Mouse (Mus musculus): ENCODE results near the gene Suclg1. TPM values are rescaled to one million over a fixed set of nuclear protein-coding genes. Genes with fewer than 3 reads are reported as not detected.

Gene Suclg1
- total and polyA plus RNA-seq, 3 experiments, result 114 to 169 (median 116) TPM

DNA sequence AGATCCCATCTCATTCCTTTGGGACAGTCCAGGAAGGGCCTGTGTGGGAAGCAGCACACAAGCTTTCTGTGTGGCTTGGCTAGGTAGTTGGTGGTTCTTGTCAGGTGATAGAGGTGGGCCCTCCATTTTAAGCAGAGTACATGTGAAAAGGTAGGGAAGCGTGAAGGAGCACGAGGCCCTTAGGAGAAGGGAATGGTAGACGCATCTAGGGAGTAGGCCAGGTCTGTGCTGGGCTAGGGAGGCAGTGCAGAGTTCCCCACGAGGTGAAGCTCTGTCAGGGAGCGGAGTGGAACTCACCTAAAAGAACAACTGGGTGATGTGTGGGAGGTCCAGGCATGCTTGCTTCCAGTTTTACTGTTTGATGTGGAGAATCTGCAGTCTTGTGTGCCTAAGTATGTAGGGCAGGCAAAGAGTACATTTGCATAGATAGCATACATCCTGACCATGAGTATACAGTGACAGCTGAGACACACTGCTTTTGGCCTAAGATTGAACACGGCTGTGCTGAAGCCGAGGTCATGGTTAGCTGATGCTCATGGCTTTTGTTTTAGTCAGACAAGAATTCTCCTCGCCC, 19.6 kb downstream of the Suclg1 start:
- dilution Hi-C loops (cut with MboI; ENCODE audit: extremely low pct_ligation_motif_present, extremely low pct_unique_long_range_greater_than_20kb, low sequenced_read_pairs) (no loop called here), in situ Hi-C loops (cut with MboI; ENCODE audit: low pct_ligation_motif_present, low pct_unique_long_range_greater_than_20kb, low sequenced_read_pairs) (no loop called here)
- Histone ChIP-seq H3K36me3 (replicated peaks in 1 of 2; ENCODE audit: control insufficient read depth in 1 of 2, insufficient read depth in 1 of 2, low read length in 1 of 2) (peaks cover 69 to 93% of the 10 kb centered on the region in 2 experiments), H3K9ac (ENCODE audit: insufficient read depth, low read depth) (no peak overlapping the region), H3K4me2 (ENCODE audit: insufficient read depth, low read depth, poor library complexity, severe bottlenecking) (no peak overlapping the region), H3K27ac (ENCODE audit: insufficient read depth, low read depth) (no peak overlapping the region), H3K9me3 (replicated peaks; ENCODE audit: low read length) (no peaks in the 10 kb centered on the region), H3K4me3 (replicated peaks in 1 of 3; ENCODE audit: low read depth in 2 of 3, low read length in 2 of 3, poor library complexity in 1 of 3) (no peak overlapping the region), H3K79me2 (replicated peaks; ENCODE audit: control insufficient read depth, extremely low read depth, insufficient read depth, poor library complexity, severe bottlenecking) (no peaks in the 10 kb centered on the region), H3K27me3 (replicated peaks) (no peaks in the 10 kb centered on the region), H3K4me1 (ENCODE audit: control insufficient read depth in 1 of 2, insufficient read depth in 2 of 2) (no peaks in the 10 kb centered on the region)
- TF ChIP-seq MYC (IDR thresholded peaks at IDR 0.05; ENCODE audit: low read depth, low read length) (no peak), CHD2 (IDR thresholded peaks at IDR 0.05; ENCODE audit: low read length) (no peak), JUN (IDR thresholded peaks at IDR 0.05; ENCODE audit: insufficient read depth, low read depth, low read length) (no peak), GABPA (IDR thresholded peaks at IDR 0.05; ENCODE audit: insufficient replicate concordance, low read depth, low read length) (no peak), RCOR1 (conservative IDR thresholded peaks at IDR 0.05; ENCODE audit: low read depth, low read length) (no peak), MEF2A (IDR thresholded peaks at IDR 0.05; ENCODE audit: borderline replicate concordance, low read depth, low read length) (no peak), RAD21 (IDR thresholded peaks at IDR 0.05; ENCODE audit: low read depth, low read length) (no peak), NRF1 (IDR thresholded peaks at IDR 0.05; ENCODE audit: low read depth, low read length) (no peak), MAZ (IDR thresholded peaks at IDR 0.05; ENCODE audit: low read depth, low read length) (no peak), CHD1 (IDR thresholded peaks at IDR 0.05; ENCODE audit: low read depth, low read length) (no peak), UBTF (IDR thresholded peaks at IDR 0.05; ENCODE audit: low read depth, low read length) (no peak), E2F4 (IDR thresholded peaks at IDR 0.05; ENCODE audit: insufficient replicate concordance, low read depth, low read length) (no peak), ELF1 (IDR thresholded peaks at IDR 0.05; ENCODE audit: low read depth, low read length) (no peak), MXI1 (IDR thresholded peaks at IDR 0.05; ENCODE audit: low read depth, low read length) (no peak), NELFE (IDR thresholded peaks at IDR 0.05; ENCODE audit: low read depth, low read length) (no peak), USF2 (conservative IDR thresholded peaks at IDR 0.05; ENCODE audit: low read depth, low read length) (no peak), CTCF (conservative IDR thresholded peaks at IDR 0.05 in 1 of 2, IDR thresholded peaks at IDR 0.05 in 1 of 2; ENCODE audit: low read depth in 2 of 2, low read length in 2 of 2) (no peak), HCFC1 (IDR thresholded peaks at IDR 0.05; ENCODE audit: low read depth, low read length) (no peak), ZNF384 (IDR thresholded peaks at IDR 0.05; ENCODE audit: low read depth, low read length) (no peak), TBP (conservative IDR thresholded peaks at IDR 0.05; ENCODE audit: low read depth, low read length) (no peak)
- DNase-seq (ENCODE audit: extremely low read depth), result no peak

DNA sequence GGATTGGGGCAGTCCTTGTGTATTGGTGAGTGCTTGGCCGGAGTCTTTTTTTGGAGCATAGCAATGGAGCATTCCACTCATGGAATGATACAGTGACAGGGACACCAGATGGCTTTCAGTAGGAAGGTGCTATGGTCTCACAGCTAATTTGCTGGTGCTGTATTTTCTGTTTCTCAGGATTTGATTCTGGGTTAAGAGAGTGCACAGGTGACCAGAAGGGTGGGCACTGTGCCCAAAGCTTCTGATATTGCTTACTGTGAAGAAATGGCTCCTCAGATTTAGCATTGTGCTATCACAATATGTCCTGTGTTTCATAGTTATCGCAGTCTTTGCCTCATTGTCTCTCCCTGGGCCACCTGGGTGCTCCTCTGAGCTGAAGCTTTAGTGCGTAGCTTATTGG, 21.2 kb downstream of the Suclg1 start:
- Histone ChIP-seq H3K79me2 (replicated peaks; ENCODE audit: control insufficient read depth, extremely low read depth, insufficient read depth, poor library complexity, severe bottlenecking) (no peaks in the 10 kb centered on the region), H3K4me3 (replicated peaks in 1 of 3; ENCODE audit: low read depth in 2 of 3, low read length in 2 of 3, poor library complexity in 1 of 3) (no peak overlapping the region), H3K9ac (ENCODE audit: insufficient read depth, low read depth) (no peak overlapping the region), H3K4me1 (ENCODE audit: control insufficient read depth in 1 of 2, insufficient read depth in 2 of 2) (no peaks in the 10 kb centered on the region), H3K36me3 (replicated peaks in 1 of 2; ENCODE audit: control insufficient read depth in 1 of 2, insufficient read depth in 1 of 2, low read length in 1 of 2) (peaks cover 66 to 92% of the 10 kb centered on the region in 2 experiments), H3K27ac (ENCODE audit: insufficient read depth, low read depth) (no peak overlapping the region), H3K27me3 (replicated peaks) (no peaks in the 10 kb centered on the region), H3K4me2 (ENCODE audit: insufficient read depth, low read depth, poor library complexity, severe bottlenecking) (no peak overlapping the region), H3K9me3 (replicated peaks; ENCODE audit: low read length) (no peaks in the 10 kb centered on the region)
- in situ Hi-C loops (cut with MboI; ENCODE audit: low pct_ligation_motif_present, low pct_unique_long_range_greater_than_20kb, low sequenced_read_pairs) (no loop called here), dilution Hi-C loops (cut with MboI; ENCODE audit: extremely low pct_ligation_motif_present, extremely low pct_unique_long_range_greater_than_20kb, low sequenced_read_pairs) (no loop called here)
- no peak for TF ChIP-seq RCOR1 (conservative IDR thresholded peaks at IDR 0.05; ENCODE audit: low read depth, low read length)
- no peak for TF ChIP-seq CTCF (conservative IDR thresholded peaks at IDR 0.05 in 1 of 2, IDR thresholded peaks at IDR 0.05 in 1 of 2; ENCODE audit: low read depth in 2 of 2, low read length in 2 of 2)
- TF ChIP-seq EP300 (IDR thresholded peaks at IDR 0.05; ENCODE audit: low read length), result no peak
- no peak for TF ChIP-seq MAZ (IDR thresholded peaks at IDR 0.05; ENCODE audit: low read depth, low read length)
- no peak for TF ChIP-seq MXI1 (IDR thresholded peaks at IDR 0.05; ENCODE audit: low read depth, low read length)
- TF ChIP-seq ZNF384 (IDR thresholded peaks at IDR 0.05; ENCODE audit: low read depth, low read length), result no peak
- TF ChIP-seq MAX (IDR thresholded peaks at IDR 0.05; ENCODE audit: low read length), result no peak
- TF ChIP-seq SMC3 (IDR thresholded peaks at IDR 0.05; ENCODE audit: low read depth, low read length), result no peak
- no peak for TF ChIP-seq E2F4 (IDR thresholded peaks at IDR 0.05; ENCODE audit: insufficient replicate concordance, low read depth, low read length)
- no peak for TF ChIP-seq CHD1 (IDR thresholded peaks at IDR 0.05; ENCODE audit: low read depth, low read length)
- no peak for TF ChIP-seq KAT2A (IDR thresholded peaks at IDR 0.05; ENCODE audit: insufficient replicate concordance, low read length)
- no peak for TF ChIP-seq POLR2AphosphoS2 (IDR thresholded peaks at IDR 0.05; ENCODE audit: low read depth, low read length)
- TF ChIP-seq IRF4 (IDR thresholded peaks at IDR 0.05; ENCODE audit: low read depth, low read length), result no peak
- TF ChIP-seq CHD2 (IDR thresholded peaks at IDR 0.05; ENCODE audit: low read length), result no peak
- TF ChIP-seq SIN3A (IDR thresholded peaks at IDR 0.05; ENCODE audit: low read length), result no peak
- TF ChIP-seq USF2 (conservative IDR thresholded peaks at IDR 0.05; ENCODE audit: low read depth, low read length), result no peak
- no peak for DNase-seq (ENCODE audit: extremely low read depth)

Measured in CH12.LX (cell line).